Mouse (Mus musculus): Measurements from ENCODE around the gene Polr2b. TPM values are rescaled to one million over a fixed set of nuclear protein-coding genes. Genes with fewer than 3 reads are reported as not detected.
A peak's percentile ranks its signal among the peaks of the same experiment; 100 is the strongest.

Polr2b gene
- polyA plus RNA-seq, 1 experiment from 2014 or later: 86.8 TPM

DNA sequence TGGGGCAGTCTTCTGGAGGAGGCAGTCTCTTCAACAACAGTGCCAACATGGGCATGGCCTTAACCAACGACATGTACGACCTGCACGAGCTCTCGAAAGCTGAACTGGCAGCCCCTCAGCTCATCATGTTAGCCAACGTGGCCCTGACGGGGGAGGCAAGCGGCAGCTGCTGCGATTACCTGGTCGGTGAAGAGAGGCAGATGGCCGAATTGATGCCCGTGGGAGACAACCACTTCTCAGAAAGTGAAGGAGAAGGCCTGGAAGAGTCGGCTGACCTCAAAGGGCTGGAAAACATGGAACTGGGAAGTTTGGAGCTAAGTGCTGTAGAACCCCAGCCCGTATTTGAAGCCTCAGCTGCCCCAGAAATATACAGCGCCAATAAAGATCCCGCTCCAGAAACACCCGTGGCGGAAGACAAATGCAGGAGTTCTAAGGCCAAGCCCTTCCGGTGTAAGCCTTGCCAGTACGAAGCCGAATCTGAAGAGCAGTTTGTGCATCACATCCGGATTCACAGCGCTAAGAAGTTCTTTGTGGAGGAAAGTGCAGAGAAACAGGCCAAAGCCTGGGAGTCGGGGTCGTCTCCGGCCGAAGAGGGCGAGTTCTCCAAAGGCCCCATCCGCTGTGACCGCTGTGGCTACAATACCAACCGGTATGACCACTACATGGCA is 41.9 kb upstream of the Polr2b start:
- H3K4me1 ChIP-seq (ENCODE audit: control insufficient read depth, insufficient read depth, low read length): no peaks in the 10 kb centered on the region; the same call in 1 of the 2 replicates
- H3K27me3 ChIP-seq (replicated peaks; ENCODE audit: control insufficient read depth, insufficient read depth, low read length): no peaks in the 10 kb centered on the region
- H3K27ac ChIP-seq (ENCODE audit: low read depth, low read length): no peak overlapping the region
- DNase-seq (ENCODE audit: low spot score) (no peak), ATAC-seq (no peak)
- no peak overlapping the region for H3K4me3 ChIP-seq (ENCODE audit: low read depth, low read length)
- no peak overlapping the region for H3K9ac ChIP-seq (ENCODE audit: low read length)
- no peaks in the 10 kb centered on the region for H3K9me3 ChIP-seq (replicated peaks; ENCODE audit: control insufficient read depth, low read length)
- WGBS: 92% methylated on average over 30 of the region's 30 CpGs
- H3K4me2 ChIP-seq (ENCODE audit: low read length): peak overlapping the region; percentile 81; the same call in 1 of the 2 replicates
- H3K36me3 ChIP-seq (ENCODE audit: control insufficient read depth, insufficient read depth, low read length): peaks cover 27% of the 10 kb centered on the region; the same call in 1 of the 2 replicates

DNA sequence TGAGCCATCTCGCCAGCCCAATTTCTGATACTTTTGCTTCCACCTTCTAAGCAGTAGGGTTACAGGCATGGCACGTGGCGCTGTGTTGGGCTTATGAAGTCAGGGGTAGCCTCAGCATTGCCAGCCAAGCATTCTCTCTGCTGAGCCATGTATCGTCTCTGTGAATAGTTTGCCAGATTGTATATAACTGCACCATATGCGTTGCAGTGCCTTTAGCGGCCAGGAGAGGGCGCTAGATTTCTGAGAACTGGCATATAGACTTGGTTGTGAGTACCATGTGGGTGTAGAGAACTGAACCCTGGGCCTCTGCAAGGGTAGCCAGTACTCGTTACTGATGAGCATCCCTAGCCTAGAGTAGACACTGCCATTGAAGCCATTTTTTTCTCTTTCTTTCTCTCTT is 40.5 kb upstream of the Polr2b start:
- Histone ChIP-seq H3K27ac (ENCODE audit: low read depth, low read length) (no peak overlapping the region), H3K36me3 (ENCODE audit: control insufficient read depth, insufficient read depth, low read length) (peaks cover 31% of the 10 kb centered on the region), H3K4me3 (ENCODE audit: low read depth, low read length) (no peak overlapping the region), H3K4me2 (ENCODE audit: low read length) (no peak overlapping the region), H3K9ac (ENCODE audit: low read length) (no peak overlapping the region), H3K4me1 (ENCODE audit: control insufficient read depth, insufficient read depth, low read length) (no peaks in the 10 kb centered on the region; the same call in 1 of the 2 replicates), H3K9me3 (replicated peaks; ENCODE audit: control insufficient read depth, low read length) (no peaks in the 10 kb centered on the region), H3K27me3 (replicated peaks; ENCODE audit: control insufficient read depth, insufficient read depth, low read length) (no peaks in the 10 kb centered on the region)
- ATAC-seq: no peak
- DNase-seq (ENCODE audit: low spot score): no peak
- WGBS: 78% methylated on average over 8 of the region's 8 CpGs

DNA sequence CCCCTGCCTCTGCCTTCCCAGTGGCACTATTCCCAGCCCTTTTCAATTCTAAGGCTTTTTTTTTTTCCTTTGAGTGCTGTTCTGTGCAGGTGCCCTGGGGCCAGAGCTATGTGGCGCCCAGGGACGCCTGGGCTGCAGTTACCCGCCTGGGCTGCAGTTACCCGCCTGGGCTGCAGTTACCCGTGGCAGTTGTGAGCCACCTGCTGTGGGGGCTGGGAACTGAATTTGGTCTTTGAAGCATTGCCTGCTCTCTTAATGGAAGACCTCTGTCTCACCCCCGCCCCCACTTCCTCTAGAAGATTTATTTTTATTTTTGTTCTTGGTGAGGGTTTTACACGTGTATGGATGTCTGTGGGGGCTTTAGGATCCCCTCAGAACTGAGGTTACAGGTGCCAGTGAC is 36.8 kb upstream of the Polr2b start:
- ATAC-seq: no peak
- Histone ChIP-seq H3K4me2 (ENCODE audit: low read length) (no peak overlapping the region), H3K9me3 (replicated peaks; ENCODE audit: control insufficient read depth, low read length) (no peaks in the 10 kb centered on the region), H3K9ac (ENCODE audit: low read length) (no peak overlapping the region), H3K27me3 (replicated peaks; ENCODE audit: control insufficient read depth, insufficient read depth, low read length) (no peaks in the 10 kb centered on the region), H3K4me1 (ENCODE audit: control insufficient read depth, insufficient read depth, low read length) (no peaks in the 10 kb centered on the region; the same call in 1 of the 2 replicates), H3K4me3 (ENCODE audit: low read depth, low read length) (no peak overlapping the region), H3K27ac (ENCODE audit: low read depth, low read length) (no peak overlapping the region), H3K36me3 (ENCODE audit: control insufficient read depth, insufficient read depth, low read length) (peaks cover 52% of the 10 kb centered on the region)
- WGBS: 85% methylated on average over 7 of the region's 7 CpGs
- no peak for DNase-seq (ENCODE audit: low spot score)

DNA sequence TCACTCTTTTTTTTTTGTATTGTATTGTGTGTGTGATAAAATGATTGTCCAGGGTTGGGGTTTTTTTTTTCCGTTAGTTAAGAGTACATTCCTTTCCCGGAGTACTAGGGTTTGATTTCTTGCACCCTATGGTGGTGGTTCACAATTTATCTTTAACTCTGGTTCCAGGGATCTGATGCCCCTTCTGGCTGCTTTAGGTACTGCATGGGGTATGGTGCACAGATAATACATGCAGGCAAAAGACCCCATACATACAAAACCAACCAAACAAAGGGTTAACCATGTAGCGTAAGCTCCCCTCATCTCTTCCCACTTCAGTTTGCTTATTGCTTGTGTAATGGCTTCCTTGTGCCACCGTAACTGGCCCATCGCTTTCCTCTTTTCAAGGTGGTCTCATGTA is 34.0 kb upstream of the Polr2b start:
- Histone ChIP-seq H3K9me3 (replicated peaks; ENCODE audit: control insufficient read depth, low read length) (no peaks in the 10 kb centered on the region), H3K4me1 (ENCODE audit: control insufficient read depth, insufficient read depth, low read length) (no peaks in the 10 kb centered on the region), H3K27ac (ENCODE audit: low read depth, low read length) (no peak overlapping the region), H3K27me3 (replicated peaks; ENCODE audit: control insufficient read depth, insufficient read depth, low read length) (no peaks in the 10 kb centered on the region), H3K4me2 (ENCODE audit: low read length) (no peak overlapping the region), H3K4me3 (ENCODE audit: low read depth, low read length) (no peak overlapping the region), H3K36me3 (ENCODE audit: control insufficient read depth, insufficient read depth, low read length) (peaks cover 42% of the 10 kb centered on the region), H3K9ac (ENCODE audit: low read length) (no peak overlapping the region)
- ATAC-seq (no peak), DNase-seq (ENCODE audit: low spot score) (peak; percentile 48)
- WGBS: 89% methylated on average over 5 of the region's 5 CpGs

DNA sequence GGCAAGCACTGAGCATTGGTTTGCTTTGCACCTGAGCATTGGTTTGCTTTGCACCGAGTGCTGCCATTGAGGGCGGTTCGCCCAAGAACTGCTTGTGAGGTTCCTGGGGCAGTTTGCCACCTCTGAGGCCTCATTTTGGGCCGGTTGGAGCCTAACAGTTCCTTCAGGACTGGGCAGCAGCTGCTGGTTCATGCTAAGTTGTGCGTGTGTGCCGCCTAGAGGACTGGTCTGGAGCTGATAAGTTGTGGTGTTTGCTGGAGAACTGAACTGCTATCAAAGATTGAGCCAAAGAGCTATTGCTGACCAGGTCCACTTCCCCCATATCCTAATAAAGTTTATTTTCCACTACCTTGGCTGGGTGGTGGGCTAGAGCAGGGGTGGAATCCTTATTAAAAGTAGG is 32.7 kb upstream of the Polr2b start:
- Histone ChIP-seq H3K4me3 (ENCODE audit: low read depth, low read length) (no peak overlapping the region), H3K4me1 (ENCODE audit: control insufficient read depth, insufficient read depth, low read length) (no peaks in the 10 kb centered on the region), H3K36me3 (ENCODE audit: control insufficient read depth, insufficient read depth, low read length) (peaks cover 48% of the 10 kb centered on the region), H3K4me2 (ENCODE audit: low read length) (no peak overlapping the region), H3K27me3 (replicated peaks; ENCODE audit: control insufficient read depth, insufficient read depth, low read length) (no peaks in the 10 kb centered on the region), H3K9me3 (replicated peaks; ENCODE audit: control insufficient read depth, low read length) (no peaks in the 10 kb centered on the region), H3K27ac (ENCODE audit: low read depth, low read length) (no peak overlapping the region), H3K9ac (ENCODE audit: low read length) (no peak overlapping the region)
- ATAC-seq (no peak), DNase-seq (ENCODE audit: low spot score) (no peak)
- 96% methylated on average over 6 of the region's 6 CpGs for WGBS

GRCm38 (mm10) chr5:77281518-77282174 is 28.3 kb upstream of the Polr2b start:
- H3K9me3 ChIP-seq (replicated peaks; ENCODE audit: control insufficient read depth, low read length): no peaks in the 10 kb centered on the region
- H3K4me2 ChIP-seq (ENCODE audit: low read length): no peak overlapping the region
- H3K4me3 ChIP-seq (ENCODE audit: low read depth, low read length): no peak overlapping the region
- no peak overlapping the region for H3K9ac ChIP-seq (ENCODE audit: low read length)
- H3K27ac ChIP-seq (ENCODE audit: low read depth, low read length): no peak overlapping the region
- DNase-seq (ENCODE audit: low spot score): no peak
- ATAC-seq: no peak
- no peaks in the 10 kb centered on the region for H3K4me1 ChIP-seq (ENCODE audit: control insufficient read depth, insufficient read depth, low read length)
- 90% methylated on average over 20 of the region's 20 CpGs for WGBS
- no peaks in the 10 kb centered on the region for H3K27me3 ChIP-seq (replicated peaks; ENCODE audit: control insufficient read depth, insufficient read depth, low read length)
- H3K36me3 ChIP-seq (ENCODE audit: control insufficient read depth, insufficient read depth, low read length): peaks cover 51% of the 10 kb centered on the region

- Histone ChIP-seq H3K4me2 (ENCODE audit: low read length) (no peak overlapping the region), H3K9me3 (replicated peaks; ENCODE audit: control insufficient read depth, low read length) (no peaks in the 10 kb centered on the region), H3K4me1 (ENCODE audit: control insufficient read depth, insufficient read depth, low read length) (no peaks in the 10 kb centered on the region), H3K4me3 (ENCODE audit: low read depth, low read length) (no peak overlapping the region), H3K27ac (ENCODE audit: low read depth, low read length) (no peak overlapping the region), H3K36me3 (ENCODE audit: control insufficient read depth, insufficient read depth, low read length) (peaks cover 47% of the 10 kb centered on the region), H3K27me3 (replicated peaks; ENCODE audit: control insufficient read depth, insufficient read depth, low read length) (no peaks in the 10 kb centered on the region), H3K9ac (ENCODE audit: low read length) (no peak overlapping the region)
- ATAC-seq (no peak), DNase-seq (ENCODE audit: low spot score) (peak; percentile 25)
- 87% methylated on average over 9 of the region's 9 CpGs for WGBS
Measured at GRCm38 (mm10) chr5:77282242-77282641, 27.7 kb upstream of the Polr2b start.

DNA sequence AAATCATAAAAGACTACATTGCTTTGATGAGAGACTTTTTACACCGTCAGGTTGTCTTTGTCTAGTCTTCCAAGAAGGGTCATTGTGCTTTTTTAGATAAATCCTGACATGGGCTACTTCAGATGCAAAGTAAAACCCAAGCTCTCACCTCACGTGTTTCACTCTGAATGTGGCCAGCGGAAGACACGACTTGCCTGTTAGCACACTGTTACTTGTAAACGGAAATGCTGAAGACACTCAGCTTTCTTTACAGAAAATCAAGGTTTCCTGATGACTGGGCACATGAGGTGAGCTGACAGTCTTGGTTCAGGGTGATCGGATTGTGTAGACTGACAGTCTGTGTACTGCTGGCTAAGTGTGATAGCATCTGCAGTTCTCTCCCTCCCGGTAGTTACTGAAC is 24.3 kb upstream of the Polr2b start:
- no peak for DNase-seq (ENCODE audit: low spot score)
- WGBS: 84% methylated on average over 7 of the region's 7 CpGs
- H3K9ac ChIP-seq (ENCODE audit: low read length): no peak overlapping the region
- no peak overlapping the region for H3K4me3 ChIP-seq (ENCODE audit: low read depth, low read length)
- no peak overlapping the region for H3K4me2 ChIP-seq (ENCODE audit: low read length)
- ATAC-seq: no peak
- H3K36me3 ChIP-seq (ENCODE audit: control insufficient read depth, insufficient read depth, low read length): peaks cover 50% of the 10 kb centered on the region
- no peaks in the 10 kb centered on the region for H3K4me1 ChIP-seq (ENCODE audit: control insufficient read depth, insufficient read depth, low read length)
- H3K9me3 ChIP-seq (replicated peaks; ENCODE audit: control insufficient read depth, low read length): no peaks in the 10 kb centered on the region
- no peak overlapping the region for H3K27ac ChIP-seq (ENCODE audit: low read depth, low read length)
- no peaks in the 10 kb centered on the region for H3K27me3 ChIP-seq (replicated peaks; ENCODE audit: control insufficient read depth, insufficient read depth, low read length)

GRCm38 (mm10) chr5:77286904-77287303 is 23.0 kb upstream of the Polr2b start:
- Histone ChIP-seq H3K4me3 (ENCODE audit: low read depth, low read length) (no peak overlapping the region), H3K9me3 (replicated peaks; ENCODE audit: control insufficient read depth, low read length) (no peaks in the 10 kb centered on the region), H3K4me1 (ENCODE audit: control insufficient read depth, insufficient read depth, low read length) (no peaks in the 10 kb centered on the region), H3K27ac (ENCODE audit: low read depth, low read length) (no peak overlapping the region), H3K36me3 (ENCODE audit: control insufficient read depth, insufficient read depth, low read length) (peaks cover 42% of the 10 kb centered on the region), H3K27me3 (replicated peaks; ENCODE audit: control insufficient read depth, insufficient read depth, low read length) (no peaks in the 10 kb centered on the region), H3K9ac (ENCODE audit: low read length) (no peak overlapping the region), H3K4me2 (ENCODE audit: low read length) (no peak overlapping the region)
- ATAC-seq (no peak), DNase-seq (ENCODE audit: low spot score) (no peak)
- WGBS: 61% methylated on average over 5 of the region's 5 CpGs

Measured in forebrain, embryonic 14.5 days (tissue).